Mouse (Mus musculus): ENCODE results near the gene Itga2. TPM values are rescaled to one million over a fixed set of nuclear protein-coding genes. Genes with fewer than 3 reads are reported as not detected.

The Itga2 gene
- total and polyA plus RNA-seq, 2 experiments, result 0.01 to 0.09 TPM

DNA sequence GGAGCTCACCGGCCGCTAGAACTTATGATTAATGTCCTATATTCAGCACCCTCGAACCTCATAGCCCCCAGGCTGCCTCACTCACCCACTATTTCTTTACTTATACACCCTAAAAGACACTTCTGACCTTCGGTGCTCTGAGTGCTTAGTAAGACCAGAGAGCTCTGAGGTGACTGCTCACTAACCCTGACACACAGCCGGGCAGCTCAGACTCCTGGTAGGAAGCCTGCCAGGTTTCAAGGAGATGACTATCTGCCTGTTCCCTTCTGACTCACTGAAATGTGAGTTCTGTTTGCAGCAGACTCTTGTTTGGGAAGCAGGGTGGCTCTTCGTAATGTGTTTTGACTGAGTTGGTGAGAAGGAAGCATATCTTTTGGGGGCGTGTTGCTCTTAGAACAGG, 1.6 kb upstream of the Itga2 start:
- no peak for DNase-seq (ENCODE audit: extremely low read depth, low read depth, low spot score)
- H3K27me3 ChIP-seq (ENCODE audit: control insufficient read depth, insufficient read depth, low read length), result peaks cover 6% of the 10 kb centered on the region; the same call in 1 of the 2 replicates
- no peaks in the 10 kb centered on the region for H3K36me3 ChIP-seq (ENCODE audit: control insufficient read depth, insufficient read depth, low read length)
- no peaks in the 10 kb centered on the region for H3K4me1 ChIP-seq (ENCODE audit: control insufficient read depth, insufficient read depth, low read length)
- no peak for TF ChIP-seq CTCF (IDR thresholded peaks at IDR 0.05; ENCODE audit: low read depth, low read length)
- TF ChIP-seq POLR2A (IDR thresholded peaks at IDR 0.05; ENCODE audit: extremely low read depth, insufficient read depth, low read length), result no peak
- no peaks in the 10 kb centered on the region for H3K79me2 ChIP-seq (ENCODE audit: control insufficient read depth, insufficient read depth, low read length)
- no peak overlapping the region for H3K27ac ChIP-seq (replicated peaks; ENCODE audit: insufficient read depth, low read depth, low read length)
- WGBS, result 85% methylated on average over 7 of the region's 7 CpGs
- H3K4me3 ChIP-seq (ENCODE audit: insufficient read depth, low read depth, low read length), result no peak overlapping the region
- no peak overlapping the region for H3K9ac ChIP-seq (ENCODE audit: low read depth, low read length)

DNA sequence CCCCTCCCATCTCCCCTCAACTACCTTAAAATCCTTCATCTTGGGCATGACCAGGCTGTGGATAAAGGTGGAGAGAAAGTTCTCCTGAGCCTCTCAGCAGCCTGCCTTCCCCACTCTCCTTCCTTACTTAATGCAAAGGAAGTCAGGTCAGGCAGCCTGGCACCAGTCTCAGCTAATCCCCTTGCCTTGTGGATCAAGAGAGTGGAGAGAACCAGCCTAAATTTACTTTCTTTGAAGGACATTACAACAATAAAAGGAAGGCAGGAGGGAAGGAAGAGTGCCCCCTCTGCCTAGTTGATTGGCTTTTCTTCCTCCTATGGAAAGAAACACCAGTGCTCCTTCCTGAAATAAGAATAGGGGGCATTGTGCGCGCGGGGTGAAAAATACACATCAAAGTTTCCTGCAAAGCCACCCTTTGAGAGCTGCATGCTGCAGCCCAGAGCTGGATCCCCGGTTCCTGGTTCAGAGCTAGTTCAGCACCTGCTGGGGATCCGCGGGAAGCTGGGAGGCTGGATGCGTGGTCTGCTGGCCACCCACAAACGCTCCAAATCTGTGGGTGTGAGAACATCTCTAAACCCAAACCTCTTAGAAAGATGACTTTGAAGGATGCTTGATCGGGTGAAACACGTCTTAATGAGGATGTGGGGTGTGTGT, 777 bp downstream of the Itga2 start:
- no peaks in the 10 kb centered on the region for H3K79me2 ChIP-seq (ENCODE audit: control insufficient read depth, insufficient read depth, low read length)
- 9% methylated on average over 10 of the region's 10 CpGs for WGBS
- H3K4me1 ChIP-seq (ENCODE audit: control insufficient read depth, insufficient read depth, low read length), result no peaks in the 10 kb centered on the region
- H3K4me3 ChIP-seq (ENCODE audit: insufficient read depth, low read depth, low read length), result 0 out of 2 replicates have a peak overlapping the region, but pooled peaks have one; percentile 27
- peaks cover 6% of the 10 kb centered on the region; the same call in 1 of the 2 replicates for H3K27me3 ChIP-seq (ENCODE audit: control insufficient read depth, insufficient read depth, low read length)
- no peaks in the 10 kb centered on the region for H3K36me3 ChIP-seq (ENCODE audit: control insufficient read depth, insufficient read depth, low read length)
- no peak overlapping the region for H3K27ac ChIP-seq (replicated peaks; ENCODE audit: insufficient read depth, low read depth, low read length)
- no peak for TF ChIP-seq CTCF (IDR thresholded peaks at IDR 0.05; ENCODE audit: low read depth, low read length)
- no peak overlapping the region for H3K9ac ChIP-seq (ENCODE audit: low read depth, low read length)
- DNase-seq (ENCODE audit: extremely low read depth, low read depth, low spot score), result no peak

DNA sequence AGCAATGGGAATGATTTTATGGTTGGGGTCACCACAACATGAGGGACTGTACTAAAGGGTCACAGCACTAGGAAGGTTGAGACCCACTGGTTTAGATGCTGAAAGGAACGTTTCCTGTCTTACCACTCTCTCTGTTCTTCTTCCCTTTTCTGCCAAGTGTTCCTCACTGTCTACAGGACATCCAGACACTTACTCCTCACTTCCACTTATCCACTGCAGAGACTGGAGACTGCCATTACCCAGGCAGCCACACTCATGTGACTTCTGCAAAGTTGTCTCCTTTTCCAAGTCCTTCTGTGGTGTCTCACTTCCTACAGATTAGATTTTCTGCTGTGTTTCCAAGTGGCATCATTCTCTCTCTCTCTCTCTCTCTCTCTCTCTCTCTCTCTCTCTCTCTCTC, 7.1 kb downstream of the Itga2 start:
- Histone ChIP-seq H3K27ac (replicated peaks; ENCODE audit: insufficient read depth, low read depth, low read length) (no peak overlapping the region), H3K4me3 (ENCODE audit: insufficient read depth, low read depth, low read length) (no peak overlapping the region), H3K36me3 (ENCODE audit: control insufficient read depth, insufficient read depth, low read length) (no peaks in the 10 kb centered on the region), H3K79me2 (ENCODE audit: control insufficient read depth, insufficient read depth, low read length) (no peaks in the 10 kb centered on the region), H3K27me3 (ENCODE audit: control insufficient read depth, insufficient read depth, low read length) (no peaks in the 10 kb centered on the region), H3K9ac (ENCODE audit: low read depth, low read length) (no peak overlapping the region), H3K4me1 (ENCODE audit: control insufficient read depth, insufficient read depth, low read length) (0 out of 2 replicates have a peak, but pooled peaks cover 1% of the 10 kb centered on the region)
- 81% methylated on average over 1 of the region's 1 CpGs for WGBS
- no peak for DNase-seq (ENCODE audit: extremely low read depth, low read depth, low spot score)
- TF ChIP-seq POLR2A (IDR thresholded peaks at IDR 0.05; ENCODE audit: extremely low read depth, insufficient read depth, low read length), result no peak
- TF ChIP-seq CTCF (IDR thresholded peaks at IDR 0.05; ENCODE audit: low read depth, low read length), result no peak

DNA sequence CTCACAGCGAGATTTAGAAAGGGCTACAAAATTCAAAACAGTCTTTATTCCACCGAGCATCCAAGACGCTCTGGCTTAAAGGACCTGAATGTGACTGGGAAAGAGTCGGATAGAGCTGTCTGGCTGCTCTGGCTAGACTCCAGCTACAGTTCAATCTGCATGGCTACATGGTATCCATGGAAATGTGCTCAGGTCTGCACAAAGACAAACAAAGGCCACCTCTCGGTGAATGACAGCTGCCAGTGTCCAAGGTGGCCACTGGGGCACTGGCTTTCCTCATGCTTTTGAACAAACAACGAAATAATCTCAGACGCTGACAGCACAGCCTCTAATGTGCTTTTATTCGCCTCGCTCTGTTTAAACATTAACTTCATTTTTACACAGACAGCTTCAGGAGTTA, 8.6 kb downstream of the Itga2 start:
- Histone ChIP-seq H3K4me1 (ENCODE audit: control insufficient read depth, insufficient read depth, low read length) (0 out of 2 replicates have a peak, but pooled peaks cover 1% of the 10 kb centered on the region), H3K9ac (ENCODE audit: low read depth, low read length) (no peak overlapping the region), H3K36me3 (ENCODE audit: control insufficient read depth, insufficient read depth, low read length) (no peaks in the 10 kb centered on the region), H3K27me3 (ENCODE audit: control insufficient read depth, insufficient read depth, low read length) (no peaks in the 10 kb centered on the region), H3K4me3 (ENCODE audit: insufficient read depth, low read depth, low read length) (no peak overlapping the region), H3K79me2 (ENCODE audit: control insufficient read depth, insufficient read depth, low read length) (no peaks in the 10 kb centered on the region), H3K27ac (replicated peaks; ENCODE audit: insufficient read depth, low read depth, low read length) (no peak overlapping the region)
- peak; percentile 90 for DNase-seq (ENCODE audit: extremely low read depth, low read depth, low spot score)
- 17% methylated on average over 9 of the region's 9 CpGs for WGBS
- no peak for TF ChIP-seq POLR2A (IDR thresholded peaks at IDR 0.05; ENCODE audit: extremely low read depth, insufficient read depth, low read length)
- peak; percentile 41 for TF ChIP-seq CTCF (IDR thresholded peaks at IDR 0.05; ENCODE audit: low read depth, low read length)

- 78% methylated on average over 5 of the region's 5 CpGs for WGBS
- Histone ChIP-seq H3K36me3 (ENCODE audit: control insufficient read depth, insufficient read depth, low read length) (no peaks in the 10 kb centered on the region), H3K27me3 (ENCODE audit: control insufficient read depth, insufficient read depth, low read length) (no peaks in the 10 kb centered on the region), H3K9ac (ENCODE audit: low read depth, low read length) (no peak overlapping the region), H3K79me2 (ENCODE audit: control insufficient read depth, insufficient read depth, low read length) (no peaks in the 10 kb centered on the region), H3K4me1 (ENCODE audit: control insufficient read depth, insufficient read depth, low read length) (peaks cover 8% of the 10 kb centered on the region), H3K27ac (replicated peaks; ENCODE audit: insufficient read depth, low read depth, low read length) (no peak overlapping the region), H3K4me3 (ENCODE audit: insufficient read depth, low read depth, low read length) (no peak overlapping the region)
- no peak for DNase-seq (ENCODE audit: extremely low read depth, low read depth, low spot score)
- TF ChIP-seq POLR2A (IDR thresholded peaks at IDR 0.05; ENCODE audit: extremely low read depth, insufficient read depth, low read length), result no peak
- no peak for TF ChIP-seq CTCF (IDR thresholded peaks at IDR 0.05; ENCODE audit: low read depth, low read length)
These were observed 16.1 kb downstream of the Itga2 start for GRCm38 (mm10) chr13:114915767-114916166.

GRCm38 (mm10) chr13:114914963-114915362, 16.9 kb downstream of the Itga2 start:
- Histone ChIP-seq H3K36me3 (ENCODE audit: control insufficient read depth, insufficient read depth, low read length) (no peaks in the 10 kb centered on the region), H3K9ac (ENCODE audit: low read depth, low read length) (no peak overlapping the region), H3K27me3 (ENCODE audit: control insufficient read depth, insufficient read depth, low read length) (no peaks in the 10 kb centered on the region), H3K27ac (replicated peaks; ENCODE audit: insufficient read depth, low read depth, low read length) (no peak overlapping the region), H3K4me1 (ENCODE audit: control insufficient read depth, insufficient read depth, low read length) (peaks cover 8% of the 10 kb centered on the region), H3K4me3 (ENCODE audit: insufficient read depth, low read depth, low read length) (no peak overlapping the region), H3K79me2 (ENCODE audit: control insufficient read depth, insufficient read depth, low read length) (no peaks in the 10 kb centered on the region)
- TF ChIP-seq POLR2A (IDR thresholded peaks at IDR 0.05; ENCODE audit: extremely low read depth, insufficient read depth, low read length), result no peak
- no peak for TF ChIP-seq CTCF (IDR thresholded peaks at IDR 0.05; ENCODE audit: low read depth, low read length)
- DNase-seq (ENCODE audit: extremely low read depth, low read depth, low spot score), result peak; percentile 62
- 8% methylated on average over 4 of the region's 4 CpGs for WGBS

Measured in liver, adult 2 months (tissue).